Mouse (Mus musculus): Measurements from ENCODE around the gene Tmem132d.

Gene Tmem132d

GRCm38 (mm10) chr5:128218281-128218680 is 214.6 kb downstream of the Tmem132d start:
- DNase-seq (ENCODE audit: low read depth, low spot score): no peak

DNA sequence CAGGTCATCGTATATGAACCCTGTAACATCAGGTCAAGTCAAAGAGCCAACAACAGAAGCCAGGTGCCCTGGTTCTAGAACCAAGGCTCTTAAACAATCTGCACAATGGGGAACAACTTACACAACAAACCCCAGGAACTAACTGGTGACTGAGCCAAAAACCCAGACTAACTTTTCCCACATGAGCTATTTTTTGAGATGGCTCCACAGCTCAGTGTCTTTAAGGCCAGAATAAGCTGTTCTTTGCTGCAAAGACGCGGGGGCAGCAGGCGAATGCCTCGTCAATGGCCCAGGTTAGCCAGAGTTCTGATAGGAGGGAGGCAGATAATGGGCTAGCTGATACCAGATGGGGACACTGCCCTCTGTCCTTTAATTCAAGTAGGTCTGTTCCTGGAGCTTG is 221.8 kb downstream of the Tmem132d start:
- DNase-seq (ENCODE audit: low read depth, low spot score): no peak

DNA sequence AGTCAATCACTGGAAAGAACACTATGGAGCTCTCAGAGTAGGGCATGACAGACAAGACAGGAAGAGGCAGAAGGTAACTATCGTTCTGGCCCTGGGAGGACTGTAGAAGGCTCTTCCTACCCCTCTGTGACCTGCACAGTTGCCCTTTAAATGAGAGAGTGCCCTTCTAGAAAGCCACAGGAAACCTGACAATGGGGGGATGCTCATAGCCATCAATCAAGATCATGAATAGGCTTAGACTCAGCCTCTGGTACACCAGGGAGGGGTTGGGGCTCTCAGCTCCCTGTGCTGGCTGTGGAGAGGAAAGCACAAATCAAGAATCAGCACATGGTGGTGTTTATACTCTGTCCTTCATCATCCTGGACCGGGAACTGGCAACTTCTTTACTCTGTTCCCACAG is 227.2 kb downstream of the Tmem132d start:
- no peak for DNase-seq (ENCODE audit: low read depth, low spot score)

GRCm38 (mm10) chr5:128204685-128205320 is 228.1 kb downstream of the Tmem132d start:
- no peak for DNase-seq (ENCODE audit: low read depth, low spot score)

GRCm38 (mm10) chr5:128203879-128204581 is 228.8 kb downstream of the Tmem132d start:
- DNase-seq (ENCODE audit: low read depth, low spot score): no peak

DNA sequence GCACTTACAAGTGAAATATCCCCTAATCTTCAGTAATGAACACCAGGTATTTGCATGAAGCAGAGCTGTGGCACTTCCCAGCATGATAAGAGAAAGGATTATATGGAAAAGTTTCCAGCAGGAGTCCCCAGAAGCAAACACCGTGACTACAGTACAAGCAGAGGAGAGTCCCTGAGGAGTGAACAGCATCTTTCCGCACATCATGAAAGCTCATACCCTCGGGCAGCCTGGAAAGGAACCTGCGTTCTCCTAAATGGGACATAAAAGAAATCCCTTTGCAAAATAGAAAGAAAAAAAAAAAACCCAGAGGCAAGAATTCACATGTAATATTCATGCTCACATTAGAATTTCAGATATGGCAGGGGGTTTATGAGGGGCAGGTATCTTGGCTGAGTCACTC is 238.8 kb downstream of the Tmem132d start:
- DNase-seq (ENCODE audit: low read depth, low spot score): no peak

DNA sequence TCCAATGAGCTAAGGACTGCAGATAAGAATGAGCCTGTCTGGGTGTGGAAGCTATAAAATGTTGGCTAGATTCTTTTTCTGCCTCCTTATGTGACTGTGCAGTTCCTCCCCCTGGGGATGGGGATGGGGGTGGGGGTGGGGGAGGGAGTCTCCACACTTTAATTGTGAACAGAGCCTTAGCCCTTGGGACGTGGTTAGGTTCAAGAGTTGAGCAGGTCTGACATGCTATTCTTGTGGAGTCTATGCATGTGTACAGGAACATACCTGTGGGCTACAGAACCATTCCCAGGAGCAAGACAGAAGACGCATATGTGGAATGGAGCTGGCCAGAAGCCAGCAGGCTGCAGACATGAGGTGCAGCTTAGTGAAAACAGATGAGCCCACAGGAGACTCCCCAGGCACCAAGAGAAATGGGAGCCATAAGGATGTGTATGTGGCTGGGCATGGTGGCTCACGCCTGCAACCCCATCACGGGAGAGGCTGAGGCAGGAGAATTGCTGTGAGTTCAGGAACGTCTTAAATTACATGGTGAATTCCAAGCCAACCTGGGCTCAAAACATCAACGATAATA is 240.3 kb downstream of the Tmem132d start:
- DNase-seq (ENCODE audit: low read depth, low spot score): no peak

- no peak for DNase-seq (ENCODE audit: low read depth, low spot score)
Observed at GRCm38 (mm10) chr5:128191710-128192109, 241.2 kb downstream of the Tmem132d start.

DNA sequence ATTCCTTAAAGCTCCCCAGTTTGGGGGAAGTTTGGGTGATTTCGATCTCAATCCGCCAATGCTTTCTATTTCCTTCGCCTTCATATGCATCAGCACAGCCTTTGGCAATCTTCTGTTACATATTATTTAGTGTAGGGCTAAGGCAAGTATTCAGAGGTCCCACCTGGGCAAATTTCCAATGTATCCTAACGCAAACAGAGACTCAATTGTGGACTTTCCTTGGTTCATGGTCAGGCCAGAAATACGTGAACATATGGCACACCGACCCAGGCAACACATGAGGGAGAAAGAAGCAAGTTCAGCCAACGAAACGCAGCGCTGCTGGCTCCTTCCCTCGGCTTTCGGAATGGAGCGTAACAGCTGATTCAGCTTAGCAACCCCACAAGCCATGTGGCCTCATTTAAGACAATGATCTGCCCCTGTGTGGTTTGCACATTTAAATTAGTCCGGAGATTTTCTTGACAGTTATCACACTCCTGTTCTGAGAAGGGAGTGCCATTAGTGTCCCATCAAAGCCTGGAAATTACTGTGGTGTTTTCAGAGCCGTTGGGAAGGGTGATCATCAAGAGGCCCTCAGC is 242.5 kb downstream of the Tmem132d start:
- DNase-seq (ENCODE audit: low read depth, low spot score): no peak

DNA sequence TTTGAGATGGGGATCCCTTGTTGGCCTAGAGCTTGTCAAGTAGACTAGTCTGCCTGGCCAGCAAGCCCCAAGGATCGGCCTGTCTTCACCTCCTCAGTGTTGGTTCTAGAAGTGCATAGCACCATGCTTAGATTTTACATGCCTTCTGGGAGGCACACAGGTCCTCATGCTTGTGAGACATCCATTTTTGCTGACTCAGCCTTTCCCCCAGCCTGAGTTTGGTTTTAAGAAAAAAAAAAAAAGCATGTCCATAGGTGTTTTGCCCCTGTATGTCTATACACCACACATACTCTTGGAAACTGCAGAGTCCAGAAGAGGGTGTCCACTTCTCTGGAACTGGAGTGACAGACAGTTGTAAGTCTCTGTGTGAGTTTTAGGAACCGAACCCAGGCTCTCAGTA is 256.6 kb downstream of the Tmem132d start:
- DNase-seq (ENCODE audit: low read depth, low spot score): no peak

- no peak for DNase-seq (ENCODE audit: low read depth, low spot score)
Observed at GRCm38 (mm10) chr5:128158901-128159675, 273.8 kb downstream of the Tmem132d start.

DNA sequence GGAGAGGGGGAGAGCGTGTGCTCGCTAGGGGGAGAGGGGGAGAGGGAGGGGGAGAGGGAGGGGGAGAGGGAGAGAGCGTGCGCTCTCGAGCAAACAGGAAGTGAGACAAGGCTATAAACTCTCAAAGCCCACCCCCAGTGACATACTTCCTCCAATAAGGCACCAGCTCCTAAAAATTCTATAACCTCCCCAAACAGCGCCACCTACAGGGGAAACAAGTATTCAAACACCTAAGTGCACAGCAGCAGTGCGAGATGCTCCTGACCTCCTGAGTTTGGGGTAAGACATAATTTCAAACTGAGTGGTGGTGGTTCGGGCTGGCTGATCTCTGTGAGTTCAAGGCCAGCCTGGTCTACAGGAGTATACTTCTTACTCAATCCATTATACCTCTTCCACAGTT is 281.4 kb downstream of the Tmem132d start:
- no peak for DNase-seq (ENCODE audit: low read depth, low spot score)

- DNase-seq (ENCODE audit: low read depth, low spot score): no peak
Observed at GRCm38 (mm10) chr5:128146901-128147645, 285.8 kb downstream of the Tmem132d start.

GRCm38 (mm10) chr5:128144799-128145198 is 288.1 kb downstream of the Tmem132d start:
- DNase-seq (ENCODE audit: low read depth, low spot score): no peak

GRCm38 (mm10) chr5:128136818-128137217 is 296.1 kb downstream of the Tmem132d start:
- DNase-seq (ENCODE audit: low read depth, low spot score): no peak

DNA sequence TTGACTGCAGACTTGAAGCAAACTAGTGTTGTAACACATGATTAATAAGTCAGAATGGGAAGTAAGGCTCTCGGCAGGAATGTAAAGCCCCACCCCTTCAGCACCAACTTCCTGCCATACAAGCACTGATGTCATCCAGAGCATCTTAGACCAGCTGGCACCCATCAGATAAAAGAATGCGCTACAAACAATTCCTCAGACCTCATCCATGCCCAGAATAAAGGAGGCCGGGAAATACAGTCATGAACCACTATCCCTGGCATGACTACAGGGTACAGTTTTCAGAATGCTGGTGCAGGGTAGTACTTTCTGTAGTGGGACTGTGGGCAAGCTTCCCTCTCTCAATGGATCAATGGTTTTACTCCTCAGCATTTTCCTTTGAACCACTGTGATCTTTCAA is 310.2 kb downstream of the Tmem132d start:
- no peak for DNase-seq (ENCODE audit: low read depth, low spot score)

DNA sequence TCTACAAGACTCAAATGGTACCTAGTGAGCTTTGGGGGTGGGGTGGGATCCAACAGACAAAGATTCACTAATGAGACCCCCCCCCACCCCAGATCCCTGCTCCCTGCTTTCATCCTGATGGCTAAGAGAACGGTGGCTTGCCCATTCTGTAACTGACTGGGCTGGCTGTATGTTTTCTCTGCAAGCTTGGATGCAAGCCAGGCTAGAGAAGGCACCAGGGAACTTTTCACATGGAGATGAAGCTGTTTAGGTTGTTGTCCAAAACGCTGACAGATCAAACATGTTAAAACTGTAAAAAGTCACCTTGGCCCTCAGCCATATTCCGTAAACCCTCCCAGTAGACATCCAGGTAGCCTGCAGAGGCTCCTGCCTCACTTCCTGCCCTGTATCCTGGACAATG is 313.7 kb downstream of the Tmem132d start:
- no peak for DNase-seq (ENCODE audit: low read depth, low spot score)

- DNase-seq (ENCODE audit: low read depth, low spot score): no peak
Observed at GRCm38 (mm10) chr5:128113107-128113506, 319.8 kb downstream of the Tmem132d start.

DNA sequence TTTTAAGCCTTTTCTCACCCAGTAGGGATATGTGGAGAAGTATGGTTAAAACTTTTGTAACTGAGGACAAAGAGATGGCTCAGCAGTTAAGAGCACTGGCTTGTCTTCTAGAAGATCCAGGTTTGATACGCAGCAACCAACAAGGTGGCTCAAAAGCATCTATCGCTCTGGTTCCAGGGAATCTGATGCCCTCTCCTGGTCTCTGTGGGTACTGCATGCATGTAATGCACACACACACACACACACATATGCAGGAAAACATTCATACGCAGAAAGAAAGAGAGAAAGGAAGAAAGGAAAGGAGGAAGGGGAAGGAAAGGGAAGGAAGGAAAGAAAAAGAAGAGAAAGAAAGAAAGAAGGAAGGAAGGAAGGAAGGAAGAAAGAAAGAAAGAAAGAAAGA is 320.4 kb downstream of the Tmem132d start:
- no peak for DNase-seq (ENCODE audit: low read depth, low spot score)

DNA sequence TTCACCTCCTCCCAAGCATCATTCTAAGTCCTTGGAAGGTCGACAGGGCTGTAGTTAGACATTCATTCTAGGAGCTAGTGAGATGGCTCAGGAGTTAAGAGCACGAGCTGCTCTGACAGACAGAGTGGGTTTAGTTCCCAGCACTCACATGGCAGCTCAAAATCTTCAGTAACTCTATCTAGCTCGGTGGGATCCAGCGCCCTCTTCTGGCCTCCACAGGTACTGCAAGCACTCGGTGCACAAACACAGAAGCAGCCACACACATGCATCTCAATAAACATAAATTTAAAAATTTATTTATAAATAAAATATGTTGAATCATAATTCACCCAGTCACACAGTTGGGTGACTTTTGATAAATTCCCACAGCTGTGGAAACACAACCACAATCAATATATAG is 321.2 kb downstream of the Tmem132d start:
- no peak for DNase-seq (ENCODE audit: low read depth, low spot score)

DNA sequence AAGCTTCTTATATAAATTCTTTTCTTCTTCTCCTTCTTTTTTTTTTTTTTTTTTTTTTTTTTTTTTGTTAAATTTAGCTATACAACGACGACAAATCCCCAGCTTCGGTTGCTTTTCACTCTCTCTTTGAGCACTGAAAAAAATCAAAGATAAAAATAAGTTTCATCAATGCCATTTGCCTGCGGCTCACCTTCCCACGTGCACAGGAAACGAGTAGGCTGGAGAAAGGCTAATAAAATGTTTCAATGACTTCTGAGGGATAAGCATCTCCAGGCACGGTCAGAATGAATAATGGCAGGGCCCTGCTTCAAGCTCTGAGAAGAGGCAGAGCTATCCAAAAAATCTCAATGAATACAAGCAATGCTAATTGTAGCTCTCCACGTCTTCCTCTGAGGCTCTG is 330.3 kb downstream of the Tmem132d start:
- DNase-seq (ENCODE audit: low read depth, low spot score): no peak

Measured in CD4-positive, CD25-positive, alpha-beta regulatory T cell, adult 2 months (primary cell).